Comparison of ENCODE assay signal across 10 mouse cellular contexts in the genomic region with DNA sequence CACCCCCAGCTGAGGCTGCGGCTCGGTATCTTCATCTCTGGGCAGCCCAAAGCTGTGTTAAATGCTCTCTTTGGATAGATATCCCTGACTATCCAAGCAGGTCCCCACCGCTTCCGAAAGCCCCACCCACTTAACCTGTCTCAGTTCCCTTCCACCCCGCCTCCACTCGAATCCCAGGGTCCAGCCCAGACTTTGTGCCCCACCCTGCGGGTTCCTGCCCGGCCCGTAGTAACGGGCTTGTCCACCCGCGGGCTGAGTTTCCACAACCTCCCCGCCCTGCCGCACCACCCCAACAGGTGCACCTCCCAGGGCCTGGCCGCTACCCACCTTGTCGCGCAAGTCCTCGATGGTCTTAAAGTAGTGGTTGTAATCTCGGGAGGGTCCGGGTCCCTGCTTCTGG. TPM values are rescaled to one million over a fixed set of nuclear protein-coding genes. Genes with fewer than 3 reads are reported as not detected.
DNase-seq lines count a peak whose midpoint lies in the region; ATAC-seq lines count a peak whose summit lies in the region.
"Had no signal": no experiment of that assay in that cellular context is flagged by ENCODE, and none has a peak within 500 bp of the region (broad histone marks: within the 10 kb centered on the region; RNA-seq: fewer than 3 reads in every experiment).

No protein-coding gene starts in this region.

- DNase-seq in embryonic facial prominence, embryonic 10.5 days (ENCODE audit: low spot score), result peak; percentile 44
- no peak for DNase-seq in forebrain, embryonic 14.5 days (ENCODE audit: low spot score)
- peak; percentile 51 for DNase-seq in kidney, postnatal 14 days
- DNase-seq in lung, postnatal 4 days, result peak; percentile 69 to 79
- no peak for DNase-seq in thymus, postnatal 10 days (ENCODE audit: low spot score in 2 of 2)
- no peak for DNase-seq in left cerebral cortex, adult 11 months (ENCODE audit: low spot score)
- no peak for DNase-seq in frontal cortex, postnatal 25 days (ENCODE audit: low spot score in 2 of 2)
- no peak for DNase-seq in layer of hippocampus, adult 11-12 months (ENCODE audit: low spot score)
- DNase-seq: adrenal gland, postnatal 36 days; heart, postnatal 36 days had no signal

- no peak overlapping the region for H3K27ac ChIP-seq in embryonic facial prominence, embryonic 10.5 days (replicated peaks)
- H3K27ac ChIP-seq in forebrain, embryonic 14.5 days (ENCODE audit: low read depth, low read length), result no peak overlapping the region

- H3K4me3 ChIP-seq in embryonic facial prominence, embryonic 10.5 days, result peak overlapping the region; percentile 52
- peak overlapping the region; percentile 5; the same call in 1 of the 2 replicates for H3K4me3 ChIP-seq in forebrain, embryonic 14.5 days (ENCODE audit: low read depth, low read length)

- no peaks in the 10 kb centered on the region for H3K36me3 ChIP-seq in embryonic facial prominence, embryonic 10.5 days (replicated peaks)
- H3K36me3 ChIP-seq in forebrain, embryonic 14.5 days (ENCODE audit: control insufficient read depth, insufficient read depth, low read length), result no peaks in the 10 kb centered on the region

- no peak overlapping the region for H3K9ac ChIP-seq in forebrain, embryonic 14.5 days (ENCODE audit: low read length)

- no peaks in the 10 kb centered on the region for H3K9me3 ChIP-seq in embryonic facial prominence, embryonic 10.5 days
- no peaks in the 10 kb centered on the region for H3K9me3 ChIP-seq in forebrain, embryonic 14.5 days (replicated peaks; ENCODE audit: control insufficient read depth, low read length)

- H3K4me2 ChIP-seq in forebrain, embryonic 14.5 days (ENCODE audit: low read length), result peak overlapping the region; percentile 39

- H3K27me3 ChIP-seq in embryonic facial prominence, embryonic 10.5 days (replicated peaks; ENCODE audit: low read depth, poor library complexity, severe bottlenecking), result peaks cover 45% of the 10 kb centered on the region
- peaks cover 23% of the 10 kb centered on the region for H3K27me3 ChIP-seq in forebrain, embryonic 14.5 days (replicated peaks; ENCODE audit: control insufficient read depth, insufficient read depth, low read length)

- ATAC-seq in forebrain, embryonic 14.5 days, result no peak

- WGBS in embryonic facial prominence, embryonic 10.5 days, result 2% methylated on average over 20 of the region's 20 CpGs
- 2% methylated on average over 20 of the region's 20 CpGs for WGBS in forebrain, embryonic 14.5 days

- H3K4me1 ChIP-seq in embryonic facial prominence, embryonic 10.5 days, result peaks cover 30% of the 10 kb centered on the region
- no peaks in the 10 kb centered on the region; the same call in 1 of the 2 replicates for H3K4me1 ChIP-seq in forebrain, embryonic 14.5 days (ENCODE audit: control insufficient read depth, insufficient read depth, low read length)

RNA-seq across cellular contexts. Expression of a gene that starts 3.4 kb away (rescaled TPM):
- polyA plus RNA-seq in embryonic facial prominence, embryonic 10.5 days (2016; fragmentation: Nextera tagmentation; extraction: Ambion mirVana), result 16.1 and 18.2 TPM in 2 replicates
- polyA plus RNA-seq in forebrain, embryonic 14.5 days (2014; fragmentation: Nextera tagmentation; extraction: Ambion mirVana), result 0.22 and 1.2 TPM in 2 replicates

RNA-seq across cellular contexts. Expression of a gene that starts 9.4 kb away (rescaled TPM):
- 2.8 and 8.6 TPM in 2 replicates for polyA plus RNA-seq in embryonic facial prominence, embryonic 10.5 days (2016; fragmentation: Nextera tagmentation; extraction: Ambion mirVana)
- 0.17 and 0.22 TPM in 2 replicates for polyA plus RNA-seq in forebrain, embryonic 14.5 days (2014; fragmentation: Nextera tagmentation; extraction: Ambion mirVana)

RNA-seq across cellular contexts. Expression of a gene that starts 23.7 kb away (rescaled TPM):
- not detected in 2 replicates for polyA plus RNA-seq in embryonic facial prominence, embryonic 10.5 days (2016; fragmentation: Nextera tagmentation; extraction: Ambion mirVana)
- not detected in 2 replicates for polyA plus RNA-seq in forebrain, embryonic 14.5 days (2014; fragmentation: Nextera tagmentation; extraction: Ambion mirVana)

RNA-seq across cellular contexts. Expression of a gene that starts 39.7 kb away (rescaled TPM):
- polyA plus RNA-seq in embryonic facial prominence, embryonic 10.5 days (2016; fragmentation: Nextera tagmentation; extraction: Ambion mirVana), result 0.09 TPM in 1 of 2 replicates, not detected in the other
- polyA plus RNA-seq in forebrain, embryonic 14.5 days (2014; fragmentation: Nextera tagmentation; extraction: Ambion mirVana), result not detected in 2 replicates

RNA-seq across cellular contexts. Expression of a gene that starts 47.9 kb away (rescaled TPM):
- polyA plus RNA-seq in embryonic facial prominence, embryonic 10.5 days (2016; fragmentation: Nextera tagmentation; extraction: Ambion mirVana), result not detected in 2 replicates
- polyA plus RNA-seq in forebrain, embryonic 14.5 days (2014; fragmentation: Nextera tagmentation; extraction: Ambion mirVana), result not detected in 2 replicates

Comparison
In these comparisons a context has a peak if more than half of its experiments do, and no peak if none do; other contexts are left out.
1. DNase-seq: peak in embryonic facial prominence, embryonic 10.5 days (single experiment), kidney, postnatal 14 days (single experiment) and lung, postnatal 4 days (2 of 2); none in forebrain, embryonic 14.5 days (single experiment), thymus, postnatal 10 days (0 of 2), left cerebral cortex, adult 11 months (single experiment), frontal cortex, postnatal 25 days (0 of 2) and layer of hippocampus, adult 11-12 months (single experiment).